Mouse (Mus musculus) forebrain, embryonic 16.5 days (tissue): Measurements from ENCODE around the gene Cd209g. TPM values are rescaled to one million over a fixed set of nuclear protein-coding genes. Genes with fewer than 3 reads are reported as not detected.
"Not testable (repeated sequence)": the region's sequence is repeated elsewhere in the genome, so short reads cannot be mapped to it uniquely, and the experiment has no call there.

Source experiments
- ATAC-seq: fragments of 200-750 bp; cut with Nextera tagmentation; 2 replicates; pipeline ENCODE4 v1.8.0; 2017; ENCODE audit warnings: mild to moderate bottlenecking, moderate library complexity
- H3K27ac ChIP-seq: fragments of 300-500 bp; sonication (generic); 2 replicates; pipeline ENCODE4 v1.5.1; 2014; ENCODE audit warnings: low read length, control low read depth
- H3K27me3 ChIP-seq: fragments of 300-500 bp; sonication (generic); replicated peaks from 2 replicates; pipeline ENCODE4 v1.6.1; 2014; ENCODE audit warnings: low read length; ENCODE audit not compliant: control insufficient read depth, insufficient read depth
- H3K36me3 ChIP-seq: fragments of 300-500 bp; sonication (generic); 2 replicates; pipeline ENCODE4 v1.6.1; 2014; ENCODE audit not compliant: control insufficient read depth, insufficient read depth
- H3K4me1 ChIP-seq: fragments of 300-500 bp; sonication (generic); replicated peaks from 2 replicates; pipeline ENCODE4 v1.6.1; 2014; ENCODE audit warnings: low read length; ENCODE audit not compliant: control insufficient read depth, insufficient read depth
- H3K4me2 ChIP-seq: fragments of 300-500 bp; sonication (generic); 2 replicates; pipeline ENCODE4 v1.6.1; 2014; ENCODE audit warnings: mild to moderate bottlenecking, low read length, control low read depth
- H3K4me3 ChIP-seq: fragments of 300-500 bp; sonication (generic); replicated peaks from 2 replicates; pipeline ENCODE4 v1.5.1; 2014; ENCODE audit warnings: mild to moderate bottlenecking, low read length, control low read depth
- H3K9ac ChIP-seq: fragments of 300-500 bp; sonication (generic); replicated peaks from 2 replicates; pipeline ENCODE4 v1.6.1; 2014; ENCODE audit warnings: low read depth, low read length, control low read depth
- H3K9me3 ChIP-seq: fragments of 300-500 bp; sonication (generic); 2 replicates; pipeline ENCODE4 v1.6.1; 2016; ENCODE audit warnings: low read length; ENCODE audit not compliant: control insufficient read depth
- WGBS: fragments of 180-500 bp; shearing (Covaris S2); extraction: QIAGEN DNeasy Blood & Tissue Kit; methylation state at CpG from one replicate; pipeline ENCODE4 v1.1.7; 2014; 5-methylcytosine and 5-hydroxymethylcytosine counted together
- polyA plus RNA-seq: library from polyadenylated mRNA; unstranded; fragments of >200 nt; fragmentation: Nextera tagmentation; extraction: Ambion mirVana; gene quantifications from 2 replicates; pipeline ENCODE4 v1.2.1, GENCODE M21; 2015

Gene Cd209g
- polyA plus RNA-seq: not detected in 2 replicates

DNA sequence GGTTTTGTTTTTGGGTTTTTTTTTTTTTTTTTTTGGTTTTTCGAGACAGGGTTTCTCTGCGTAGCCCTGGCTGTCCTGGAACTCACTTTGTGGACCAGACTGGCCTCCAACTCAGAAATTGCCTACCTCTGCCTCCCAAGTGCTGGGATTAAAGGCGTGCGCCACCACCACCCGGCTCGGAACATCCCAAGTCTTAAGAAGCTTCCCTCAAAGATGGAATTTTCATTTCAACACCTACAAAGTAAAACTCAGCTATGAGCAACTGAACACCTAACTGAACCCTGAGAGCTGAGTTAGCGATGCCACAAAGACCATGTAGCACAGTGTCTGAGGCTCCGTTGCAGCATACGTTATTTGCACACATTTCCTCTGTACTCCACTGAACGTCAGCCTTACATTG lies at the start of gene Cd209g:
Gene Cd209g, plus strand, starts transcription at position 301 of the 400 bp plus-strand sequence.
- Histone ChIP-seq H3K27ac (no peak within 1 kb of the TSS), H3K4me1 (no peaks in the 10 kb centered on the region), H3K36me3 (no peaks in the 10 kb centered on the region), H3K4me2 (no peak within 1 kb of the TSS), H3K9me3 (no peaks in the 10 kb centered on the region), H3K9ac (no peak within 1 kb of the TSS), H3K27me3 (no peaks in the 10 kb centered on the region), H3K4me3 (no peak within 1 kb of the TSS)
- 92% methylated on average over 9 of the region's 10 CpGs for WGBS
- no peak for ATAC-seq

- not testable (repeated sequence) for H3K36me3 ChIP-seq, H3K27ac ChIP-seq, H3K9me3 ChIP-seq, H3K9ac ChIP-seq, H3K27me3 ChIP-seq, H3K4me1 ChIP-seq, H3K4me3 ChIP-seq, ATAC-seq, H3K4me2 ChIP-seq
- WGBS: 43% methylated on average over 30 of the region's 33 CpGs
Observed at GRCm38 (mm10) chr8:4087180-4087722, 46.6 kb upstream of the Cd209g start.

DNA sequence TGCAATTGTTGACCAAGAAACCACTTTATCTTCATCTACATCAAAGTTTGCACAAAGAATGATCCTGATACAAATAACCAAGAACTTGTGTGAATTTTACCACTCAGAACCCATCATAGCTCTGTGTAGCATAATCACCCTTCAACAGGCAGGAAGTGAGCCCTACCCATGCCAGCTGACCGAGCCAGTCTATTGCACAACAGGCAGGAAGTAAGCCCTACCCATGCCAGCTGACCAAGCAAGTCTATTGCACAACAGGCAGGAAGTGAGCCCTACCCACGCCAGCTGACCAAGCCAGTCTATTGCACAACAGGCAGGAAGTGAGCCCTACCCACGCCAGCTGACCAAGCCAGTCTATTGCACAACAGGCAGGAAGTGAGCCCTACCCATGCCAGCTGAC lies 45.4 kb upstream of the Cd209g start:
- not testable (repeated sequence) for ATAC-seq, H3K9me3 ChIP-seq, H3K36me3 ChIP-seq, H3K27me3 ChIP-seq, H3K4me1 ChIP-seq, H3K4me3 ChIP-seq, H3K27ac ChIP-seq, H3K4me2 ChIP-seq, H3K9ac ChIP-seq
- WGBS: 95% methylated on average over 3 of the region's 3 CpGs

- not testable (repeated sequence) for H3K4me3 ChIP-seq
Observed at GRCm38 (mm10) chr8:4105735-4106134, 28.2 kb upstream of the Cd209g start, which contains the start of gene Cd209f. TSS of gene Cd209f (minus strand) at chr8:4105835.

DNA sequence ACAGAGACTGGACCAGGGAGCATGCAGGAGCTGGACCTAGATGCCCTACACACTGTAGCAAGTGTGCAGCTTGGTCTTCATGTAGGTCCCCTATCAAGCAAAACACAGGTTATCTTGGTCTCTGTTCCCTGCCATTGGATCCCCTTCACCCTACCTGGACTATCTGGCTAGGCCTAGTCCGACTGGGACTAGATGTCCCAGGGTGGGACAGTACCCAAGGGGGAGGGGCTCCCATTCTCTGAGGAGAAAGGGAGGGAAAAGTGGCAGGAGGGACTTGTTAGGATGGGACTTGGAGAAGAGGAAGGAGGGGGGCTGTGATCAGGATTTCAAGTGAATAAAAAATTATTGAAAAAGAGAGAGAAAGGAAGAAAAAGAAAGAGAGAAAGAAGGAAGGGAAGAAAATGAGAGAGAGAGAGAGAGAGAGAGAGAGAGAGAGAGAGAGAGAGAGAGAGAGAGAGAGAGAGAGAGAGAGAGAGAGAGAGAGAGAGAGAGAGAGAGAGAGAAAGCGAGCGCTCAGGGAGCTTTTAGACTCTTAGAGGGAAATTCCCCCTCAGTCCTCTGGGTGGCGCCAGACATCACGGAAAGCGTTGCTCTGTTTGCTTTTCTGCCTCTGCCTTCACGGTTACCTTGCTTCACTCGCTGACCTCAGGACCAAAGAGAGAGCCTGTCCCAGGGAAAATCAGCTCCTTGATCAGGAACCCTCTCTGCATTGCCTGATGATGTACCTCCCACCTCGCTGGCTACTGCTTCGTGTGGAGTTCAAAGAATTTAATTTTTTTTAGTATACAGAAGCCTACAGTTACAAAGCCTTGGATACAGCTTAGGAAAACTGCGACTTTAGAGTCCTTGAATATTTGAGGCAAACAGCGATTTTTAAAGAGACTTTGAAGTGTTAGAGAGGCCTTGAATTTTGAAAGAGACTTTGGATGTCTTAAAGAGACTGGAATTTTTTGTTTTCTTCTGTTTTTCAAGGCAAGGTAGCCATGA lies 6.1 kb downstream of the Cd209g start:
- no peak overlapping the region for H3K4me3 ChIP-seq
- ATAC-seq: peak; percentile 82
- no peaks in the 10 kb centered on the region for H3K4me1 ChIP-seq
- no peaks in the 10 kb centered on the region for H3K36me3 ChIP-seq
- H3K9ac ChIP-seq: no peak overlapping the region
- H3K27ac ChIP-seq: no peak overlapping the region
- H3K27me3 ChIP-seq: no peaks in the 10 kb centered on the region
- H3K9me3 ChIP-seq: no peaks in the 10 kb centered on the region
- H3K4me2 ChIP-seq: peak overlapping the region; percentile 20; the same call in 1 of the 2 replicates
- 10% methylated on average over 12 of the region's 12 CpGs for WGBS

More at GRCm38 (mm10) chr8:4105735-4106134, 28.2 kb upstream of the Cd209g start, which contains the start of gene Cd209f:
- not testable (repeated sequence) for H3K27me3 ChIP-seq, H3K36me3 ChIP-seq, H3K9me3 ChIP-seq, H3K27ac ChIP-seq, H3K9ac ChIP-seq, H3K4me1 ChIP-seq, H3K4me2 ChIP-seq, ATAC-seq
- WGBS: 81% methylated on average over 1 of the region's 2 CpGs

- Histone ChIP-seq H3K27me3 (no peaks in the 10 kb centered on the region), H3K9ac (no peak overlapping the region), H3K4me2 (no peak overlapping the region), H3K4me1 (no peaks in the 10 kb centered on the region), H3K36me3 (no peaks in the 10 kb centered on the region), H3K27ac (no peak overlapping the region), H3K9me3 (no peaks in the 10 kb centered on the region), H3K4me3 (no peak overlapping the region)
- whole genome bisulfite sequencing: 66% methylated on average over 3 of the region's 3 CpGs
- ATAC-seq: no peak
Observed at GRCm38 (mm10) chr8:4141721-4142120, 7.8 kb downstream of the Cd209g start.

DNA sequence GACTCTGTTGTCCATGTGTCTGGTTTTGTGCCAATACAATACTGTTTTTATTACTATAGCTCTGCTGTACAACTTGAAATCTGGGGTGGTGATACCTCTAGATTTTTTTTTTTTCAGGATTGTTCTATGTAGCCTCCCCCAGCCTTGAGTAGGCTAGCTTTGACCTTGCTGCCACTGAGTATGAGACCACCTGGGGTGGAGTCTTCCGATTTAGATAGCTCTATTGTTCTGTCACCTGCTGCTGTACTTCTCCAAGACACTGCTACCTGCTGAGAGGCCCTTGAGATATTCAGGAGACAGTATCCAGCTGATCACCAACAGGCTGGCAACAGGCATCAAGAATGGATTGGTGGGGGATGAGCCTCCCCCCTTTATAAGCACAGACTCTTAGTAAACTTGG lies 13.4 kb downstream of the Cd209g start:
- Histone ChIP-seq H3K4me3 (no peak overlapping the region), H3K9ac (no peak overlapping the region), H3K4me1 (no peaks in the 10 kb centered on the region), H3K4me2 (no peak overlapping the region), H3K27ac (no peak overlapping the region), H3K27me3 (no peaks in the 10 kb centered on the region), H3K36me3 (no peaks in the 10 kb centered on the region), H3K9me3 (no peaks in the 10 kb centered on the region; the same call in 1 of the 2 replicates)
- ATAC-seq: no peak
- 32% methylated on average over 1 of the region's 1 CpGs for WGBS

GRCm38 (mm10) chr8:4154878-4155277 lies 21.0 kb downstream of the Cd209g start:
- ATAC-seq: no peak
- no peak overlapping the region for H3K4me2 ChIP-seq
- no peak overlapping the region for H3K9ac ChIP-seq
- H3K36me3 ChIP-seq: no peaks in the 10 kb centered on the region
- H3K27me3 ChIP-seq: no peaks in the 10 kb centered on the region
- no peaks in the 10 kb centered on the region; the same call in 1 of the 2 replicates for H3K9me3 ChIP-seq
- no peaks in the 10 kb centered on the region for H3K4me1 ChIP-seq
- no peak overlapping the region for H3K4me3 ChIP-seq
- H3K27ac ChIP-seq: no peak overlapping the region

- no peak for ATAC-seq
- no peak overlapping the region for H3K4me3 ChIP-seq
- no peak overlapping the region for H3K27ac ChIP-seq
- 62% methylated on average over 4 of the region's 4 CpGs for WGBS
- peaks cover 12% of the 10 kb centered on the region for H3K4me1 ChIP-seq
- H3K27me3 ChIP-seq: no peaks in the 10 kb centered on the region
- H3K9ac ChIP-seq: no peak overlapping the region
- H3K36me3 ChIP-seq: no peaks in the 10 kb centered on the region
- no peak overlapping the region for H3K4me2 ChIP-seq
- no peaks in the 10 kb centered on the region for H3K9me3 ChIP-seq
Observed at GRCm38 (mm10) chr8:4162786-4163185, 28.9 kb downstream of the Cd209g start.
